Mouse (Mus musculus) kidney, adult 2 months (tissue): ENCODE measurements around the gene Syt17. TPM values are rescaled to one million over a fixed set of nuclear protein-coding genes. Genes with fewer than 3 reads are reported as not detected.

ENCODE experiments used
- DNase-seq: peaks from one replicate; pipeline ENCODE4 v3.0.0; 2021
- H3K27ac ChIP-seq: fragments of 200-500 bp; 2 replicates; pipeline ENCODE4 v1.5.1; 2012; ENCODE audit warnings: low read depth, low read length, control low read depth, inconsistent platforms; ENCODE audit not compliant: insufficient read depth
- H3K27me3 ChIP-seq: fragments of 200-500 bp; replicated peaks from 2 replicates; pipeline ENCODE4 v1.6.1; 2012; ENCODE audit warnings: mild to moderate bottlenecking, moderate library complexity, low read length, inconsistent platforms; ENCODE audit not compliant: control insufficient read depth, insufficient read depth
- H3K36me3 ChIP-seq: fragments of 200-500 bp; 2 replicates; pipeline ENCODE4 v1.6.1; 2012; ENCODE audit warnings: mild to moderate bottlenecking, moderate library complexity, low read length, inconsistent platforms; ENCODE audit not compliant: control insufficient read depth, insufficient read depth
- H3K4me1 ChIP-seq: fragments of 200-500 bp; 2 replicates; pipeline ENCODE4 v1.6.1; 2011; ENCODE audit warnings: low read length; ENCODE audit not compliant: control insufficient read depth, insufficient read depth
- H3K4me3 ChIP-seq: fragments of 200-500 bp; 2 replicates; pipeline ENCODE4 v1.5.1; 2011; ENCODE audit warnings: mild to moderate bottlenecking, low read depth, low read length, control low read depth; ENCODE audit not compliant: insufficient read depth
- CTCF ChIP-seq: fragments of 200-500 bp; conservative IDR thresholded peaks from 2 replicates; pipeline ENCODE4 v1.5.1; 2011; ENCODE audit warnings: low read depth, mild to moderate bottlenecking, control low read depth, low read length, moderate library complexity, mixed read lengths; ENCODE audit not compliant: insufficient read depth, insufficient read length
- POLR2A ChIP-seq: fragments of 200-500 bp; IDR thresholded peaks from one replicate; pipeline ENCODE4 v1.6.1; 2011; ENCODE audit warnings: low read depth, low read length, control low read depth
- WGBS: fragments of 180-500 bp; shearing (Covaris S2); methylation state at CpG from one replicate; pipeline ENCODE4 v1.1.7; 2018; 5-methylcytosine and 5-hydroxymethylcytosine counted together
- polyA plus RNA-seq: library from polyadenylated mRNA; depleted of rRNA; stranded (reverse); fragments of >200 nt; gene quantifications from 2 replicates; pipeline ENCODE4 v1.2.3, GENCODE M21; 2012; rRNA removed

Gene Syt17
- polyA plus RNA-seq, 1 experiment, result 10.6 TPM

DNA sequence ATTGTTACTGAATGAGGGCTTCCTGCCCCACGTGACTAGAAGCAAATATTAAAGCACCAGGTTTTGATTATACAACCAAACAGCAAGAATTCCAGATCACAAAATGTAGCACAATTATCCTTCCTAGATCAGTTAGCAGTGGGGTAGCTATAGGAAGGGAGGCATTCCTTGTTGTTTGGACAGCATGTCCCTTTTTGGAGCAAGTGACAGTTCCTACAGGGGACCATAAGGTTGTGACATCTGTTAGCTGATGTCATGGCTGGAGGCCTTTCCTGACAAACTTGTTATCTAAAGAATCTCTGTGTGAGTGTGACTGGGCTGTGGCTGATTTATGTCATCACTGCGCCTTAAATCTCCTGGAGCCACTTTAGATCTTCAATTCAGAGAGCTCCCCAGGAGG, 97.2 kb downstream of the Syt17 start:
- Histone ChIP-seq H3K36me3 (no peaks in the 10 kb centered on the region), H3K27ac (no peak overlapping the region), H3K4me1 (no peaks in the 10 kb centered on the region), H3K4me3 (no peak overlapping the region), H3K27me3 (no peaks in the 10 kb centered on the region)
- TF ChIP-seq POLR2A (no peak), CTCF (no peak)
- no peak for DNase-seq
- 59% methylated on average over 2 of the region's 2 CpGs for WGBS

DNA sequence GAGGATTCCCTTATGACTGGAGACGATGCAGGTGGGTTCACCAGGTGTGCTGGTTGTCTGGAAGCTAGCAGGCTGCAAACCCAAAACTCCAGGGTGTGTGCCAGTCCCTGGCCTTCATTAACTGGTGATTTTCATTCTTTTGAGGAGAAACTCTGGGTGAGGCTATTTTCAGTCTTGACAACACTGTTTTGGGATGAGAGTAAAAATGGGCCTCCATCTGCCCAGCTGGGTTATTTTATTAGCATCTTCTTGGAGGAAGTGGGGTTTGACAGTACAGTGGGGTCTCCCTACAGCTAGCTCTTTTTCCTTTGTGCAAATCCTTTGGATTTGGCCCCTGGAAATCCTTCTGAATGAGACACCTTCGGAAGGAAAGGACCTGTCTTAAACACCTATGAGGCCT, 101.1 kb downstream of the Syt17 start:
- no peak for DNase-seq
- H3K27ac ChIP-seq, result no peak overlapping the region
- H3K4me1 ChIP-seq, result no peaks in the 10 kb centered on the region
- WGBS, result 66% methylated on average over 2 of the region's 2 CpGs
- no peak overlapping the region for H3K4me3 ChIP-seq
- TF ChIP-seq CTCF (no peak), POLR2A (no peak)
- H3K36me3 ChIP-seq, result no peaks in the 10 kb centered on the region
- no peaks in the 10 kb centered on the region for H3K27me3 ChIP-seq

DNA sequence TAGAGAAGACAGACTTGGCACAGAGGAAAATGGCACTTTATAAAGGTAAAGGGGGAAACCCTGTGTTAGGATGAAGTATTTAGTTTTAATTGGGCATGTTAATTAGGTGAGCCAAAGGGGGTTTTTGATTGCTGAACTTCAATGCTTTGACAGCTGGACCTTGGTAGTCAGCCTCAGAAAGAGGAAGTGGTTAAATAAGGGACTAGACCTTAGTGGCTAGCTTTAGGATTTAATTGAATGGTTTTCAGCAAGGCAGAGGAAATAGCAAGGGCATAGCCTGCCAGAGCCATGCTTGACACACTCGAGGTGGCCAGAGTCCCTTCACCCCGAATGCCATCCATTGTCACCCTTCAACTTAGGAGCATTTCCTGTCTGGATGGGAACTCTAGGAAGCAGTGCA, 101.6 kb downstream of the Syt17 start:
- H3K27me3 ChIP-seq, result no peaks in the 10 kb centered on the region
- TF ChIP-seq CTCF, result no peak
- no peak for TF ChIP-seq POLR2A
- H3K4me1 ChIP-seq, result no peaks in the 10 kb centered on the region
- no peak overlapping the region for H3K4me3 ChIP-seq
- H3K36me3 ChIP-seq, result no peaks in the 10 kb centered on the region
- WGBS, result 28% methylated on average over 2 of the region's 2 CpGs
- H3K27ac ChIP-seq, result no peak overlapping the region
- DNase-seq, result no peak

DNA sequence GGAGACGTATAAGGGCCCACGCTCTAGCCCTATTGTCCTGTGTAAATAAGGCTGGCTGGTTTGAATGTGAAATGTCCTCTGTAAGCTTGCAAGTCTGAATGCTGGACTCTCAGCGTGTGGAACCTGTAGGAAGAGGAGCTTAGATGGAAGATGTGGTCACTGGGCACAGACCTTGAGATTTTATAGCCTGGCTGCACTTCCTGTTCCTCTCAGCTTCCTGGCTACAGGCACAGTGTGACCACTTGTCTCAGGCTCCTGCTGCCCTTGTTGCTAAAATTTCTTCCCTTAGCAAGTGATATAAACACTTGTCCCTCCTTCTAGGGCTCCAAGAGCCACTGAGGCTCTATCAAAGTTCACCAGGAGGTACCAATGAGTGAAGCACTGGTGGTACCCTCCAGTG, 102.6 kb downstream of the Syt17 start:
- H3K4me3 ChIP-seq, result no peak overlapping the region
- WGBS, result 82% methylated on average over 3 of the region's 3 CpGs
- TF ChIP-seq POLR2A (no peak), CTCF (no peak)
- no peak overlapping the region for H3K27ac ChIP-seq
- H3K4me1 ChIP-seq, result no peaks in the 10 kb centered on the region
- no peaks in the 10 kb centered on the region for H3K36me3 ChIP-seq
- no peaks in the 10 kb centered on the region for H3K27me3 ChIP-seq
- DNase-seq, result no peak

DNA sequence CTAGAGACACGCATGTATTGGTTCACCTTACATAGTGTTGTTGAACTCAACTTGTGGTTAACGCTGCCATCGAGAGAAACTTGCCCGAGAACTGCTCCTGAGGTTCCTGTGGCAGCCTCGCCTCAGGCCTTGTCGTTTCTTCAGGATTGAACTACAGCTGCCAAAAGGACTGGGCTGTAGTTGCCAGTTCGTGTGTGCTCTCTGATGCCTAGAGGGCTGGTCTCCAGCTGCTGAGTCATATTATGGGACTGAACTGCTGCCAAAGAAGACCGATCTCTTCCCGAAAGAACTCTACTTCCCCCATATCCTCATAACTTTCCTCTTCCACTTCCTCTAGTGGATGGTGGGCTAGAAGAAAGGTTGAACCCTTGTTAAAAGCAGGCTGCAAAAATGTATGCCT, 103.3 kb downstream of the Syt17 start:
- no peak for TF ChIP-seq CTCF
- TF ChIP-seq POLR2A, result no peak
- 63% methylated on average over 9 of the region's 9 CpGs for WGBS
- Histone ChIP-seq H3K4me1 (no peaks in the 10 kb centered on the region), H3K27ac (no peak overlapping the region), H3K36me3 (no peaks in the 10 kb centered on the region), H3K4me3 (no peak overlapping the region), H3K27me3 (no peaks in the 10 kb centered on the region)
- no peak for DNase-seq

Other genes starting within 250 kb of the Syt17 start
- 15.5 and 17.8 TPM in 2 replicates for gene Smg1, start 204.6 kb downstream of the Syt17 start, polyA plus RNA-seq
- gene Itpripl2, start 43.8 kb upstream of the Syt17 start, polyA plus RNA-seq, result 6.9 and 7.9 TPM in 2 replicates
- gene Coq7, start 85.1 kb upstream of the Syt17 start, polyA plus RNA-seq, result 75.9 and 82.6 TPM in 2 replicates
- 0.77 and 0.83 TPM in 2 replicates for gene Tmc7, start 136.5 kb upstream of the Syt17 start, polyA plus RNA-seq
- 0.83 and 1.1 TPM in 2 replicates for gene Tmc5, start 149.1 kb upstream of the Syt17 start, polyA plus RNA-seq